Mouse (Mus musculus): ENCODE results near the gene Drc1. TPM values are rescaled to one million over a fixed set of nuclear protein-coding genes. Genes with fewer than 3 reads are reported as not detected.

Drc1 gene
- polyA plus RNA-seq, 1 experiment from 2014 or later = 3.4 TPM

DNA sequence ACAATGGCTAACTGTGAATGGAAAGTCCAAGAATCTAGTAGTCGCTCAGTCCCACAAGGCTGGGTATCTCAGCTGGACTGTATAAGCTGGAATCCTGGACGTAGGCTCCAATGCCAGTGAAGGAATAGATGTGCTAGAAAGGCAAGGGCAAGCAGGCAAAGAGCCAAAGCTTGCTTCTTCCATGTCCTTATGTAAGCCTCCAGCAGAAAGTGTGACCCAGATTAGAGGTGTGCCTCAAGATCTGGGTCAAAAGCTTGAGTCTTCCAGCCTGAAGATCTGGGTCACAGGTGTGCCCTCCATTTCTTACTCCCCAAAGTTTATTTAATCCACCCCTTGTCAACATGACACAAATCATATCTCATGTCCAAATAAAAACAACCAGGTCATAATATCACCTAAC is 4.8 kb upstream of the Drc1 start:
- H3K36me3 ChIP-seq (ENCODE audit: control insufficient read depth, insufficient read depth, low read length) = no peaks in the 10 kb centered on the region
- H3K4me2 ChIP-seq (ENCODE audit: low read depth, low read length) = no peak overlapping the region
- no peaks in the 10 kb centered on the region for H3K9me3 ChIP-seq (ENCODE audit: control insufficient read depth, low read length)
- H3K4me1 ChIP-seq (ENCODE audit: control insufficient read depth, insufficient read depth, low read length) = no peaks in the 10 kb centered on the region
- WGBS = 96% methylated on average over 2 of the region's 2 CpGs
- no peak overlapping the region for H3K9ac ChIP-seq (ENCODE audit: low read depth, low read length)
- H3K27ac ChIP-seq (replicated peaks; ENCODE audit: low read depth, low read length) = no peak overlapping the region
- no peak overlapping the region for H3K4me3 ChIP-seq (ENCODE audit: low read depth, low read length)
- no peak for DNase-seq (ENCODE audit: low spot score)
- no peak for ATAC-seq (ENCODE audit: low read depth)
- H3K27me3 ChIP-seq (replicated peaks; ENCODE audit: control insufficient read depth, insufficient read depth, low read length) = no peaks in the 10 kb centered on the region

DNA sequence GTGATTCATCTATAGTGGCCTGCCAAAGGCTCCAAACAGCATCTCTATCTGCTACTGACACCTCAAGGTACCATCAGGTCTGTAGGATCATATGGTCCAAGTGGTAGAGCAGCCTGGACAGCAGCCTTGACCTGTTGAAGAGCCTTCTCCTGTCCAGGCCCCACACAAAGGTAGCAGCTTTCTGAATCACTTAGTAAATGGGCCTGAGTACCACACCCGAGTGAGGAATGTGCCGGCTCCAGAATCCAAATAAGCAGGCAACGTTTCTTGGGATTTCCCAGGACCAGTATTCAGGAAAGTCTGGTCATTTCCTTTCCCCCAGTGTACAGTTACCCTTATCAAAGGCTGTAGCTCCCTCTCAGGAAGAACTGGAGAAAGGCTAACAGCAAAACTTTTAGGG is 2.2 kb upstream of the Drc1 start:
- no peak for ATAC-seq (ENCODE audit: low read depth)
- WGBS = 66% methylated on average over 3 of the region's 3 CpGs
- Histone ChIP-seq H3K9me3 (ENCODE audit: control insufficient read depth, low read length) (no peaks in the 10 kb centered on the region), H3K27me3 (replicated peaks; ENCODE audit: control insufficient read depth, insufficient read depth, low read length) (no peaks in the 10 kb centered on the region), H3K4me1 (ENCODE audit: control insufficient read depth, insufficient read depth, low read length) (no peaks in the 10 kb centered on the region), H3K36me3 (ENCODE audit: control insufficient read depth, insufficient read depth, low read length) (no peaks in the 10 kb centered on the region), H3K4me3 (ENCODE audit: low read depth, low read length) (no peak overlapping the region), H3K27ac (replicated peaks; ENCODE audit: low read depth, low read length) (no peak overlapping the region), H3K4me2 (ENCODE audit: low read depth, low read length) (no peak overlapping the region), H3K9ac (ENCODE audit: low read depth, low read length) (no peak overlapping the region)
- no peak for DNase-seq (ENCODE audit: low spot score)

DNA sequence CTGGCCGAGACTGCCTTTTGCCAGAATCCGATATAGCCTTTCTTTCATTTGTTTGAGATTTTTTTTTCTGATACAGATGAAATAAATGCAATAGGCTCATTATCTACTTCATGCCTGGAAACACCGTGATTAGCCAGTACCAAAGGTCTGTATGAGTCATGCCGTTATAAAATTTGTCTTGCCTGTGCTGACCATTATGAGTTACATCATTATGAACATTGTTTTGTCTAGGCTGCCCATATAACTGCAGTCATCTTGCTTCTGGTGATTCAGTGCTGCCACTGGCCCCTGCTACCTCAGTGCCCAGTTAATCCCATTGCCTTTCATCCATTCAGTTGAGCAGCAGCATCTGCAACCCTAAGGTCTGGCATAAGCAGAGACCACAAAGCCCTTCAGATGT is 1.7 kb upstream of the Drc1 start:
- Histone ChIP-seq H3K27me3 (replicated peaks; ENCODE audit: control insufficient read depth, insufficient read depth, low read length) (no peaks in the 10 kb centered on the region), H3K9me3 (ENCODE audit: control insufficient read depth, low read length) (no peaks in the 10 kb centered on the region), H3K4me1 (ENCODE audit: control insufficient read depth, insufficient read depth, low read length) (no peaks in the 10 kb centered on the region), H3K36me3 (ENCODE audit: control insufficient read depth, insufficient read depth, low read length) (no peaks in the 10 kb centered on the region), H3K4me2 (ENCODE audit: low read depth, low read length) (no peak overlapping the region), H3K27ac (replicated peaks; ENCODE audit: low read depth, low read length) (no peak overlapping the region), H3K4me3 (ENCODE audit: low read depth, low read length) (no peak overlapping the region), H3K9ac (ENCODE audit: low read depth, low read length) (no peak overlapping the region)
- 89% methylated on average over 4 of the region's 4 CpGs for WGBS
- DNase-seq (ENCODE audit: low spot score) (no peak), ATAC-seq (ENCODE audit: low read depth) (no peak)

DNA sequence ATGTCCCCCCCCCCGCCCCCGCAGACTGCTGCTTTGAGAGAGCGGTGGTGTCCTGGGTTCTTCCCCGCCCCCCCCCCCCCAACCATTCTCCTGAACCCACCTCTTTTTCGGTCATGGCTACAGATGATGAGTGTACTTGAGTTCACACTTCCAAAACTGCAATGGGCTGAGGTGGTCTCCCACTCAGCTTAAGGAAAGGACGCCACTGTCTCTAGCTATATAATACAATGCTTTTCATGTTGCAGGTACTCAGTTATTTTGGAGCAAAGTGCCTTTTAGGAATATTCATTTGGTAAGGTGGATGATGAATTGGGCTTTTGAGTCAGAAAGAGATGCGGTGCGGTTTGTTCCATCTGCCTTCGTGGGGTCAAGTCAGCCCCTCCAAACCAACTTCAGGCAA is 324 bp upstream of the Drc1 start:
- H3K4me1 ChIP-seq (ENCODE audit: control insufficient read depth, insufficient read depth, low read length) = no peaks in the 10 kb centered on the region
- H3K4me2 ChIP-seq (ENCODE audit: low read depth, low read length) = peak overlapping the region; percentile 58
- H3K9me3 ChIP-seq (ENCODE audit: control insufficient read depth, low read length) = peaks cover 12% of the 10 kb centered on the region
- no peaks in the 10 kb centered on the region for H3K27me3 ChIP-seq (replicated peaks; ENCODE audit: control insufficient read depth, insufficient read depth, low read length)
- ATAC-seq (ENCODE audit: low read depth) (no peak), DNase-seq (ENCODE audit: low spot score) (no peak)
- 32% methylated on average over 7 of the region's 9 CpGs for WGBS
- H3K36me3 ChIP-seq (ENCODE audit: control insufficient read depth, insufficient read depth, low read length) = no peaks in the 10 kb centered on the region
- peak overlapping the region; percentile 34 for H3K4me3 ChIP-seq (ENCODE audit: low read depth, low read length)
- no peak overlapping the region for H3K27ac ChIP-seq (replicated peaks; ENCODE audit: low read depth, low read length)
- H3K9ac ChIP-seq (ENCODE audit: low read depth, low read length) = peak overlapping the region; percentile 35

DNA sequence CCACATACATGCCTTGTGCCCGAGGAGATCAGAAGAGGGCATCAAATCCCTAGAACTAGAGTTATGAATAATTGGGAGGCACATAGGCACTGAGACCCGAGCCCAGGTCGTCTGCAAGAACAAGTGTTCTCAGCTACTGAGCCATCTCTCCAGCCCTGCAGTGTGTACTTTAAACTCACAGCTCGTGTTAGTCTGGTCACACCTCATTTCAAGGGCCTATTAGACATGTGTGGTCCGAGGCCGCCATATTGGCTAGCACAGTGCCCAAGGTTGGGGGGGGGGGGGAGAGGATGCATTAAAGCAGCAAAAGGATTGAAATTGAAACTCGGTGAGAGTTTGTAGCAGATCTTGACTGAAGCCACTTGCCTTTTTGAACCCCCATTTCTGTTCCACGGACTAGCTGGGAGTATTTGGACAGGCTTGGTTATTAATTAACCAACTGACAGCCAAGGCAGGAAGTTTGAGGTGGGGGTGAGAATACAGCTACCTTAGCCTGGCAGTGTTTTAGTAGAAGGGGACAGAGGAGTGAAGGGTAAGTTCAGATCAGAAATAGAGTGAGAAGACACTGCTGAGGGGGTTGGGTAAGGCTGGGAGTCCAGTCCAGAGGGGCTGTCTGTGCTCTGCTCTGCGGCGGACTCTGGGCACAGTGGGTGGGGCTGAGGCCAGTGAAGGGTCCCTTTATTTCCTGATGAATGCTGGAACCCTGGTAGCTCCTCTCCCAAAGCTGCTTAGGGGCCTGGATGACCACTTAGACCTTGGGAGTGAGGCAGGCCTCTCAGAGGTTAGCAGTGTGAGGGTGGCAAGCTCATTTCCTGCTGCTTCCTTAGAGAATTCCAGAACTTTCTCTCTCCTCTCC is 5.0 kb downstream of the Drc1 start:
- H3K4me2 ChIP-seq (ENCODE audit: low read depth, low read length) = no peak overlapping the region
- H3K4me3 ChIP-seq (ENCODE audit: low read depth, low read length) = no peak overlapping the region
- ATAC-seq (ENCODE audit: low read depth) = no peak
- 68% methylated on average over 10 of the region's 10 CpGs for WGBS
- DNase-seq (ENCODE audit: low spot score) = no peak
- no peaks in the 10 kb centered on the region for H3K4me1 ChIP-seq (ENCODE audit: control insufficient read depth, insufficient read depth, low read length)
- H3K9ac ChIP-seq (ENCODE audit: low read depth, low read length) = no peak overlapping the region
- H3K27ac ChIP-seq (replicated peaks; ENCODE audit: low read depth, low read length) = no peak overlapping the region
- H3K27me3 ChIP-seq (replicated peaks; ENCODE audit: control insufficient read depth, insufficient read depth, low read length) = no peaks in the 10 kb centered on the region
- peaks cover 12% of the 10 kb centered on the region for H3K9me3 ChIP-seq (ENCODE audit: control insufficient read depth, low read length)
- no peaks in the 10 kb centered on the region for H3K36me3 ChIP-seq (ENCODE audit: control insufficient read depth, insufficient read depth, low read length)

DNA sequence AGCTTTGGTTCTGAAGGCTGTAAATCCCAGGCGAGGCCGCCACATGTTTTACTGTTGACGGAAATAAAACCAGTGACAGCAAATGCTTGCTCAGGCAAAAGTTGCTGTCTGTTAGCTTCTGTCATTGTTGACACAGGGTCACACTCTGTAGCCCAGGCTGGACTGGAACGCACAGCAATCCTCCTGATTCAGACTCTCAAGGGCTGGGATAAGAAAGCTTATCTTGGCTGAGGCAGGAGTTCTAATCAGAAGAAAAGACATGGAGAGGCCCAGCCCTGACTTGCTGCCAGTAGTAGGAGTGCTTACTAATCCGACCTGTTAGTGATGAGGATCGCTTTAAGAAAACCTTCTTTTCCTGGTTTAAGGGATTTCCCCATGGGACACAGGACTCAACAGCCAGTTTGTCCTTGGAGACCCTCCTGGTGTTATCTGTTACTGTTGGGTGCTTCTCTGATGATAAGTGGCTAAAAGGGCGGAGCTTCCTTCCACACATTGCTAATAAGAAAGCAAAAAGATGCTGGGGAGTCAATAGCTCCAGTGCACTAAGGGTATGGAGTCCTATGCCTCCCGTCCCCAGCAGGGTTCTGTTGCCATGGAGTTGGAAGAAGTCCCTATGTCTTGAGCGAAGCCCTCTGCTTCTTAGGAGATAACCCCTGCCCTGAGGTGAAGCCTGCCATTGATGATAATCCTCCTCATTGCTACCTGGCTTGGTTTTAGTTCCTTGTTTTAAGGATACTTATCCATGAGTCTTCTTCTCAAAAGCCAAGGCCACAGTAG is 6.1 kb downstream of the Drc1 start:
- H3K4me2 ChIP-seq (ENCODE audit: low read depth, low read length) = no peak overlapping the region
- H3K9ac ChIP-seq (ENCODE audit: low read depth, low read length) = no peak overlapping the region
- peaks cover 12% of the 10 kb centered on the region for H3K9me3 ChIP-seq (ENCODE audit: control insufficient read depth, low read length)
- H3K27ac ChIP-seq (replicated peaks; ENCODE audit: low read depth, low read length) = no peak overlapping the region
- DNase-seq (ENCODE audit: low spot score) (no peak), ATAC-seq (ENCODE audit: low read depth) (no peak)
- no peaks in the 10 kb centered on the region for H3K27me3 ChIP-seq (replicated peaks; ENCODE audit: control insufficient read depth, insufficient read depth, low read length)
- 81% methylated on average over 9 of the region's 9 CpGs for WGBS
- H3K36me3 ChIP-seq (ENCODE audit: control insufficient read depth, insufficient read depth, low read length) = no peaks in the 10 kb centered on the region
- no peak overlapping the region for H3K4me3 ChIP-seq (ENCODE audit: low read depth, low read length)
- no peaks in the 10 kb centered on the region for H3K4me1 ChIP-seq (ENCODE audit: control insufficient read depth, insufficient read depth, low read length)

DNA sequence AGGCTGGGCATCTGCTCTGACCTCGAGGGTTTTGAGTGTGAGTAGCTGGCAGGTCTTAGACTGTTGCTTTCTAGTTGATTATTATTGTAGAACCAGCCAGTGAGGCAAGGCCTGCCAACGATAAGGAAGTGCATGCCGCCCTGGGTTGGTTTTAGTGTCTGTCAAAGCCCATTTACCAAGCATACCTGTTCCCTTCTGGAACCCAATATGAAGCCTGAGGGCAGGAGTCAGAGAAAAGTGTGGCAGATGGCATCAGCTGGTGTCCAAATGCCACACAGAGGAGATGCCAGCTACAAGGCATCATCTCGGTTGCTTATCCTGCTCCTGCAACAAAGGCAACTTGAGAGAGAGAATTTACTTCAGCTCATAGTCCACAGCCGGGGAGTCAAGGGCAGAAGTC is 59.6 kb downstream of the Drc1 start:
- Histone ChIP-seq H3K27ac (replicated peaks; ENCODE audit: low read depth, low read length) (no peak overlapping the region), H3K9me3 (ENCODE audit: control insufficient read depth, low read length) (no peaks in the 10 kb centered on the region), H3K27me3 (replicated peaks; ENCODE audit: control insufficient read depth, insufficient read depth, low read length) (peaks cover 9% of the 10 kb centered on the region), H3K4me3 (ENCODE audit: low read depth, low read length) (no peak overlapping the region), H3K36me3 (ENCODE audit: control insufficient read depth, insufficient read depth, low read length) (no peaks in the 10 kb centered on the region), H3K4me2 (ENCODE audit: low read depth, low read length) (no peak overlapping the region), H3K9ac (ENCODE audit: low read depth, low read length) (no peak overlapping the region), H3K4me1 (ENCODE audit: control insufficient read depth, insufficient read depth, low read length) (no peaks in the 10 kb centered on the region)
- DNase-seq (ENCODE audit: low spot score) = no peak
- no peak for ATAC-seq (ENCODE audit: low read depth)
- WGBS = 83% methylated on average over 5 of the region's 5 CpGs

DNA sequence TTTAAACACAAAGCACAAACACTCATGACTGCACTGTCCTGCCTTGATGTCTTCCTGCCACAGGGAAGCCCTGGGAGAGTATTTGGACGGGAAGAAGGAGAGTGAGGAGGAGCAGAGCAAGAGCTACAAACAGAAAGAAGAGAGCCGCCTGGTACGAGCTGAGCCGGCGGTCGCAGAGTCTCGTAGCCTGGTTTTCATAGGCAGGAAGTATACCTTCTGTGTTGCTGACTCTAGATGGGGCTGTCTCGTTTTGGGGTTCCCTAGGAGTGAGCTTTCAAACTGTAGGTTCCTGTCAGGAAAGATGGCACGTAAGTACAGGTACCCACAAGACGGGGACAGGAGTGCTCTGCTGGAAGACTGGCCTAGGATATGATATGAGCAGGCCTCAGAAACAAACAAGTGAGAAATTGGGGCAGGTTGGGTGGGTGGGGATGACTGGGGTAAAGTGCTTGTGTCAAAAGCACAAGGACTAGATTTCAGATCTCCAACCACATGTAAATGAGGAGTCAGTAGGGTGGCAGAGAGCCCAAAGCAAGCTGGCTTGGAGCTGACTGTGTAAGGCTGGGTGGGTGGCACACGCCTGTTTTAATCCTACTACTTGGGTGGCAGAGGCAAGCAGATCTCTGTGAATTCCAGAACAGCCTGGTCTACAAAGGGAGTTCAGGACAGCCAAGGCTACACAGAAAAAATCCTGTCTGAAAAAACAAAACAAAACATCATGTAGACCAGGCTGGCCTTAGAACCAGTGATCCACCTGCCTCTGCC is 60.6 kb downstream of the Drc1 start:
- Histone ChIP-seq H3K4me2 (ENCODE audit: low read depth, low read length) (no peak overlapping the region), H3K9me3 (ENCODE audit: control insufficient read depth, low read length) (no peaks in the 10 kb centered on the region), H3K27ac (replicated peaks; ENCODE audit: low read depth, low read length) (no peak overlapping the region), H3K4me3 (ENCODE audit: low read depth, low read length) (no peak overlapping the region), H3K9ac (ENCODE audit: low read depth, low read length) (no peak overlapping the region), H3K36me3 (ENCODE audit: control insufficient read depth, insufficient read depth, low read length) (no peaks in the 10 kb centered on the region), H3K4me1 (ENCODE audit: control insufficient read depth, insufficient read depth, low read length) (no peaks in the 10 kb centered on the region), H3K27me3 (replicated peaks; ENCODE audit: control insufficient read depth, insufficient read depth, low read length) (peaks cover 9% of the 10 kb centered on the region)
- no peak for DNase-seq (ENCODE audit: low spot score)
- 80% methylated on average over 11 of the region's 11 CpGs for WGBS
- no peak for ATAC-seq (ENCODE audit: low read depth)

Measured in embryonic facial prominence, embryonic 14.5 days (tissue).